Mouse (Mus musculus) erythroblast, adult 5-6 weeks (primary cell): ENCODE data around the gene Gm38392. TPM values are rescaled to one million over a fixed set of nuclear protein-coding genes. Genes with fewer than 3 reads are reported as not detected.
"Not testable (repeated sequence)": the region's sequence is repeated elsewhere in the genome, so short reads cannot be mapped to it uniquely, and the experiment has no call there.

Experiments
- ATAC-seq: replicated peaks from 2 replicates; pipeline ENCODE4 v1.8.0; 2016; ENCODE audit warnings: moderate number of reproducible peaks, mild to moderate bottlenecking, moderate TSS enrichment, inconsistent platforms; ENCODE audit not compliant: poor library complexity, low FRiP score, severe bottlenecking
- total RNA-seq, 2 experiments: library from RNA; stranded (forward) in 1 of 2; stranded (reverse) in 1 of 2; fragments of 150-400 nt in 1 of 2; fragments of 200-764, 138-1000 nt in 1 of 2; gene quantifications; 2 replicates each; pipeline versions ENCODE4 v1.2.3 to v1.2.4; 2015 to 2017; ENCODE audit warnings: low replicate concordance in 2 of 2

Gm38392 gene
- total RNA-seq (2015; ENCODE audit: low replicate concordance) (not detected in 2 replicates), total RNA-seq (2017; ENCODE audit: low replicate concordance) (not detected in 2 replicates)

DNA sequence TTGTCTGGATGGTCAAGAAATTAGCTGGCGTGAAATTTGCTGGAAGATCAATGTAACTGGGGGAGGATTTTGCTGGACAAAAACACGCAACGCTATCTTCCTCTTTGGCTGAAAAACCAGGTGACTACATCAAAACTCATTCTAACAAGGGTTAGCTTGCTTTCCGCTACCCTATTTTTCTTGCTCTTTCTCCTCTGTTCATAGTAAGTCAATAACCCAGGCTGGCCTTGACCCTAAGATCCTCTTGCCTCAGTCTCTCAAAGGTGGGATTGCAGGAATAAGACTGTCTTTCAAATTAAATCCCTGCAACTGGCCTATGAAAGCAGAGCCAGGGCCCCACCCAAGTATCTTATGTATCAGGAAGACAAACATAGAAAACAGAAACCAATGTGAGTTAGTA, at the start of gene Gm38392:
TSS of gene Gm38392 (minus strand) at position 101 of the 400 bp plus-strand sequence.
- no peak for ATAC-seq

DNA sequence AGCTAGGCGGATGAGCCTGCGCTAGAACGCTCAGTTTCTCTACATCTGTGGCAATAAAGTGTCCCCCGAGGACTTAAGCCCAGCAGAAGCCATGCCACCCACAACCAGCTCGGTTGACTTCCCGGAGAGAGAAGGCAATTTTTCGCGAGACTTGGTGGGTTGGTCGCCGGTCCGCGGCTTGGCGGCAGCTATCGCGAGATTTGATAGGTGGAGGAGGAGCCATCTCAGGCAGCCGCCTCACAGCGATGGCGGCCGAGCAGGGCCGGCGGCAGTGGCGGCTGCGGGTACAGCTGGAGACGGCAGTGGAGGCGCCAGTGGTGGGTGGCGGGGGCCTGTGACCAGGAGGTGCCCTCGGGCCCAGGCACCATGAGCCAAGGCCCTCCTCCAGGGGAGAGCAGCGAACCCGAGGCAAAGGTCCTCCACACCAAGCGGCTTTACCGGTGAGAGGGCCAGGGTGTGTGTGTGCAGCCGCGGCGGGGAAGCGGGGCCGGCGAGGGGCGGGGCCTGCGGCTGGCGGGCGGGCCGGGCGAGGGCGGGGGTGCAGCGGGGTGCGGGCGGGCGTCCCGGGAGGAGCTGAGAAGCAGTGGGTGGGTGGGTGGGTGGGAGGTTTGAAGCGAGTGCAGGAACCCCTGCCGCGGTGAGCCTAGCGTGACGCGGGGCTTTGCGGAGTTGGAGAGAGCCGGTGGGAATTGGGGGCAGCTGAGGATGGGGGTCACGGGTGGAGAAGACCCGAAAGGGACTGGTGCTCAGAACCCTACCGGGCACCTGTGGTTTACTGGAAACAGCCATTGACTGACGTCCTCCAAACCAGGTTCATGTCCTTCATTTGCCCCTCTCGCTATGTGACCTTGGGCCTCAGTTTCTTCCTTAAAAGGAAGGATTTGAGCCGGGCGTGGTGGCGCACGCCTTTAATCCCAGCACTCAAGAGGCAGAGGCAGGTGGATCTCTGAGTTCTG, 49.3 kb upstream of the Gm38392 start, which contains the start of the genes Tmem79 and Smg5:
TSS of gene Tmem79 (minus strand) at position 91 of the 956 bp plus-strand sequence.
TSS of gene Smg5 (plus strand) at position 203 of the 956 bp plus-strand sequence.
- peak; percentile 85 for ATAC-seq

DNA sequence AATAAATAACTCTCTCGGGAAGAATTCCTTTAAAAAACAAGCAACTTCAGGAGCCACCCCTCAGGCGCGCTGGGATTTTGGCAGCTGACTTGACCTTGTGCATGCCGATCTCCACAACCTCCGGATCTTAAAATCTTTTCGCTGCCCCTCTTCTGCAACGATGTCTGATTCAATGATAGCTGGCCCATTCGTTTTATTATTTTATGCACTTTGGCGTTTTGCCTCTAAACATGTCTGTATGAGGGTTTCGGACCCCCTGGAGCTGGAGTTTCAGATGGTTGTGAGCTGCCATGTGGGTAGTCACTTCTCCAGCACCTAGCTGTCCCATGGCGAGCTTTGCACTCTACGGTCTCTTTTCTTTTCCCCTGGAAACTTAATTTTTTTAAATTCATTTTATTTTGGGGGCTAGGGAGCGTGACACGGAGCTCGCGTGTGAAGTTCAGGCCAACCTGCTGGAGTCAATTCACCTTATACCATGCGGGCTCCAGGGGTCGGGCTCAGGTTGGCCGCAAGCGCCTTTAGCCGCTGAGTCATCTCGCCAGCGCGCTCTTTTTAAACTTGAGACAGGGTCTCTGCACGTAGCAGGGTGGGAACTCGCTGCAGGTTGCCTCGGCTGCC, 48.5 kb upstream of the Gm38392 start:
- ATAC-seq: peak; percentile 60

DNA sequence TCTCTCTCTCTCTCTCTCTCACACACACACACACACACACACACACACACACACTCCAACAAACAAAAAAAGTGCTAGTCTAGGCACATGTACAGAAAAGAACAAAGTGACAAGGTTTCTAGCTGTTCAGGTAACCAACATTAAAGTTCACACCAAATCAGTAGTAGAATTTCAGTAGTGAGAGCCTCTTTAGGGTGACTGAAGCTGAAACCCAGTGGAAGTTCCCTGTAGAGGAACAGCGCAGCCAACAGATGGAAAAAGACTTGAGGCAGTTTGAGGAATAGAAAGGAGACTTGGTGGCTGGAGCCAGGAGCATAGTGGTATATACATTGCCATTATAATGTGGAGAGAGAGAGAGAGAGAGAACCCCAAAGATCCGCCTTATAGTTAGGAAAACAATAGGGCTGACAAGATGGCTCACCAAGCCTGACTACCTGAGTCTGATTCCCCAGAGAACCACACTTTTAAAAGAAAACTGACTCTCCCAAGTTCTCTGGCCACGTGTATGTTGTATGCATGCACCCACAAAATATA, 48.0 kb upstream of the Gm38392 start:
- no peak for ATAC-seq

DNA sequence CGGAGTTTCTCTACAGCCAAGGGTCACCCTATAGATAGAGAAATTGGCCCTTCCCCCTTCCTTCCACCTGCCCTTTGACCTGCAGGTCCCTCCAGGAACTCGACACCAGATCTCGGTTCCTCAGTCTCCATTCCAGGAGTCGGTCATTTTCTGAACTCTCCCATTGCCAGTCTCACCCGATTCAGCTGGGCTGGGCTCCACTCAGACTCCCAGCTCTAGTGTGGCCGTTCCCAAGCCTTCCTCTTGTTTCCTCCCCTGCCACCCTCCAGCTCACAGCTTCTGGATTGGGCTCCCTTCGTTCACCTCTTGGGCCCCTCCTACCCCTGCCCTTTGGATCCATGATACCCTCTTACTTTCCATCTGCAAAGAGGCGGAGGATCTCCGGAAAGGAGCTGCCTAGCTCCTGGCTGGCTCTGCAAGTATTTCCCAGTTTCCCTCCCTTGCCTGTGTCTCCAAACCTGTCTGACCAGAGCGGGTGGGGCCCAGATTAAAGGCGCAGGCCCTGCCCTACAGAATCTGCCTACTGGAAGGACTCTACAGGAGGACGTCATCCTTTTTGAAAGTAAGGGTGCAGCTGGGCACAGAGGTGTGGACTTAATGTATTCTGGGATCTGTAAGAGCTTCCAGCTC, 47.1 kb upstream of the Gm38392 start:
- no peak for ATAC-seq

DNA sequence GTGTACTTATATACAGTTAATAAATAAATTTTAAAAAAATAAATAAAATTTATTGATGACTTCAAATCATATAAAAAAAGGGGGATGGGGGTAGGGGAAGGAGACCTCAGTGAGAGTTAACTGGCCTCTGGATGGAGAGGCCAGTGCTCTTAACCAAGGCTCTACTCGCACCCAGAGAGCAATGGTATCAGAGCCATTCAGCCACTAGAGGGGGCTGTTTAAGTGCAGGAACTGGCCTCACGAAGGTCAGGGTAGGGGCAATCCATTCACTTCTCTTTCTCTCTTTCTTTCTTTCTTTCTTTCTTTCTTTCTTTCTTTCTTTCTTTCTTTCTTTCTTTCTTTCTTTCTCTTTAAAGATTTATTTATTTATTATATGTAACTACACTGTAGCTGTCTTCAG, 44.3 kb upstream of the Gm38392 start:
- ATAC-seq: 0 out of 2 replicates have a peak, but pooled peaks have one; percentile 48

DNA sequence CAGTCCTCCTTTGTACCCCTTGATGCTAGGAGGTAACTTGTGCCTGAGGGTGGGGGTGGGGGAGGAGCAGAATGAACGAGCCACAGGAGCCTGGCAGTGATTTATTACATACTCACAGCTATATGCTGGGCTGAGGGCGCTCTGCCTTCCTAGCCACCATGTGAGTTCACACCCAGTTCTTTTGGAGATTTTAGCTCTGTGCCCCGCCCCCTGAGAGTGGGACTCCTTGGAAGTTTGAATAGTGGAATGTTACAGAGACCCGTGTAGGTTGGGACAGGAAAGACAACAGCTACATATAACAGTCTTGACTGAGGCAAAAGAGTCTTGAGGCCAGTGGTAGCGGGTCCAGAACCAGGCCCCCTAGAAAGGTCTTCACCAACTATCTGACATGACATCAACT, 41.9 kb upstream of the Gm38392 start:
- ATAC-seq: no peak

DNA sequence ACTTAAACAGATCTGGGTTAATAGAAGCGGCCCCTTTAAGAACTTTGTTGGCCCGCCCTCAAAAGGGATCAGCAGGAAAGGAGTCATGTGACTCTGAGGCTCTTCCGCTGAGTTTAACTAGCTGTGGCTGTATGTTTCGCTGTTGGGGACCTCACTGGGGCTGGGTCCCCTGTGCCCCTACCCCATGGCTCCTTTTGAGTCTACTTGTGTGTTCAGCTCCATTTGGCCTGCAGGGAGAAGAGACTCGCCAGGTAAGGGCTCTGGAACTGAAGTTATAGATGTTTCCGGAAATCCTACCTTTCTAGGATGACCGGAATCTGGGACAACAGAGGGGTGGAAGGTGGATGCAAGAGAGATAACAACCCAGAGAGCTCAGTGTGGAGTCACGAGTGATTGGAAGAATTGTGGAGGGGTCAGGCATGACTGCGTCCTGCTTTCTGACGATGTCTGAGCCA, 38.0 kb upstream of the Gm38392 start, which contains the start of gene Glmp:
TSS of gene Glmp (plus strand) at position 73 of the 455 bp plus-strand sequence.
- peak; percentile 90 for ATAC-seq

DNA sequence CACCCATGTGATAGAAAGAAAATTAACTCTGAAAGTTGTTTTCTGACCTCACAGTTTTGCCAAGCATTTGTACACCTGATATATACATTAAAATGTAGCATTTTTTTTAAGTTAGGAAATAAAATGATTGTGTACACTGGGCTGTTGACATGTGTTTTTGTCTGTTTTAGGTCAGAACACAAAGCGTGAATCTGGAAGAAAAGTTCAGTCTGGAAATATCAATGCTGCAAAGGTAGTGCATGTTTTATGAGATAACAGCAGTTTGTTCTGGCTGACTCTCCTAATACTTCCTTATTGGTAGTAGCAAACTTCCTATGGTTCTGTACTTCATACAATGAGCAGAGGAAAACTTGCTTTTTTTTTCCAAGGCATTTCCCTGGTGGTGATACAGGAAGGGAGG, 12.2 kb upstream of the Gm38392 start:
- no peak for ATAC-seq

DNA sequence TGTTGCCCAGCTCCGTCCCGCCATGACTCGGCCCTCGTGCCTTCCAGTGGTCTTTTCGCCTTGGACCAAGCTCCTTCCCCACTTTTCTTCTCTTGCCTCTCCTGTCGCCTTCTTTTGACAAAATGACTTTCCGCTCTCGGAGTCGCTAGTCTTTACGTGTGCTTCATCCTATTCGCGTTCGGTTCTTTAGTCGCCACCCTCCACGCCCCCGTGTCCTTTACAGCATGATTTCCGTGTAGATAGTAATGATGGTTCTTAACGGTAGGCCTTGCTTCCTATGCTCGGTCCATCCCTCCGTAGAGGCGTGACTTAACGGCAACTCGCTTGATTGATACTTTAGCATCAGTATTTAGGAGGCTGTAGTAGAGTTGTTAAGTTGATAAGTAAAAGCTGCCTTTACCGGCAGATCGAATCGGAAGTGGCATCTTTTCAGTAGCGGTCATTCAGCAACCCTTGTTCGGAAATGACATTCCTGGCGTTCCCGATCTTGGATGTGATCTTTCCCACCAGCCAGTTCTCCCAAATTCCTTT, 10.4 kb upstream of the Gm38392 start:
- peak; percentile 48 for ATAC-seq

DNA sequence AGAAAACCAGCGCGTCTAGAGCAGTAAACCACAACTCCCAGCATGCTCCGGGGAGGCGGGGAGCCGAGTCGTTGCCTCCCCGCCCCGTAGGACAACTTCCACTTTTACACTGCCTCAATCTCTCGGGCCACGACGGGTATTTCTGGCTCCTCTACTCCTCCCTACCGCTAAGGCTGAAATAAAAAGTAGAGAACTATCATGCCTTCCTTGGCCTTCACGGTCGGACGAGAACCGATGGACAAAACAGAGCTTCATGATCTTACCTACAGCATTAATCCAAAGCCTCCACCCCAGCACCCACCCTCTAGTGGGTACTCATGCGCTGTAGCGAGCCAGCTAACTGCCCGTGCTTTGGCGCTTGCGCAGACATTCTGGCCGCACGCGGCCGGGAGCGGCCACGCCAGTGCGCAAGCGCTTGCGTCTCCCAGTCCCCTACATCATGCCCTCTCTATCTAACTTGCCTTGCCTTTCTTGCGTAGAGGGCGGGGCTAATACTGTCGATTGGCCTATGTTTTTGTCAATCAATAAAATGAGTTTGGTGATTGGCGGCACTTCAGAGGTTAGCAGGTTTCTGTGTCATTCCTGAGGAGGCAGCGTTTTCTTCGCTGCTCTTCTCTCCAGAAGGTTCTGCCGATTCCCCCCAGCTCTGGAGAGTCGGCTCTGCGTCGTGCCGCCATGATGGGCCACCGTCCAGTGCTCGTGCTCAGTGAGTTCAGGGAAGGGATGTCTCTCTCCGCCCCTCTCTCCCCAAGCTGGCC, 9.7 kb upstream of the Gm38392 start, which contains the start of the genes Tsacc and Cct3:
TSS of gene Tsacc (minus strand) at position 439 of the 758 bp plus-strand sequence.
TSS of gene Cct3 (plus strand) at position 556 of the 758 bp plus-strand sequence.
- peak; percentile 90 for ATAC-seq

DNA sequence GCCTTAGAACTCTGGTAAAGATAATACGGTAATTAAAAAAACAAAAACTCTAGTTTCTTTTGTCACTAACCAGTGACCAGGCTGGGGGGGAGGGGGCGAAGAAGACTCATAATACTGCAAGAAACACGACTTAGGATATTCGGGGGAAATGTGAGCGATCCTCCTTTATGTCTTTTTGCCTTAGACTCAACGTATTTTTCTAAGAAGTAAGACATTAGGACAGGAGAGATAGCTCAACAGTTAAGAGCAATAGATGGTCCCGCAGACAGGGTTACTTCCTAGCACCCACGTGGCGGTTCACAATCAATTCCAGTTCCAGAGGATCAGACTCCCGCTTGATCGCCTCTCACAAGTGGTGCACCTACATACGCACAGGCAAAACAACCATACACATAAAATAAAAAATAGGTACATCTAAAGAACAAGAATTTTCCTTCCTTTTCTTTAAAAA, 9.1 kb upstream of the Gm38392 start:
- ATAC-seq: no peak

DNA sequence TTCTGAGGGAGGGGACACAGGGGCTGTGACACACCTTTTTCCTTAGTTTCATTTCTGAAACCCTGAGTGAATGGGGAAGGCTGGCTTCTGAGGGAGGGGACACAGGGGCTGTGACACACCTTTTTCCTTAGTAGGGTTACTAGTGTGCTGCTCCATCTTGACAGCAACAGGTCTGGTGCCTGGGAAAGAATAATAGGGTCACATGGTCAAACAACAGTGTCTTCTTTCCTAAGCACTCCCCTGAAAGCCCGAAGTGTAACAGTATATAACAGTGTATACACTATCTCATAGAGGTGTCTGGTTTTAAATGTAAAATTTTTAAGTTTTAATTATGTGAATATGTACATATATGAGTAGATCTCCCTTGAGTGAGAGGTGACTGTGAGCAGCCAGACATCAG, 8.3 kb upstream of the Gm38392 start:
- ATAC-seq: not testable (repeated sequence)

DNA sequence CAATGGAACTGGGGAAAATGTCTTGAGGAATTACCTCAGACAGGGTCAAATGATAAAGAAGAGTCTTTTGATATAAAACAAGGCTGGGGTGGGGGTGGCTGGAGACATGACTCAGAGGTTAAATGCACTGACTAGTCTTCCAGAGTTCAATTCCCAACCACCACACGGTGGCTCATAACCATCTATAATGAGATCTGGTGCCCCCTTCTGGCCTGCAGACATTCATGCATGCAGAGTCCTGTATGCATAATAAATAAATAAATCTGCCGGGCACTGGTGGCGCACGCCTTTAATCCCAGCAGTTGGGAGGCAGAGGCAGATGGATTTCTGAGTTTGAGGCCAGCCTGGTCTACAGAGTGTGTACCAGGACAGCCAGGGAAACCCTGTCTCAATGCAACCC, 5.0 kb upstream of the Gm38392 start:
- ATAC-seq: no peak

DNA sequence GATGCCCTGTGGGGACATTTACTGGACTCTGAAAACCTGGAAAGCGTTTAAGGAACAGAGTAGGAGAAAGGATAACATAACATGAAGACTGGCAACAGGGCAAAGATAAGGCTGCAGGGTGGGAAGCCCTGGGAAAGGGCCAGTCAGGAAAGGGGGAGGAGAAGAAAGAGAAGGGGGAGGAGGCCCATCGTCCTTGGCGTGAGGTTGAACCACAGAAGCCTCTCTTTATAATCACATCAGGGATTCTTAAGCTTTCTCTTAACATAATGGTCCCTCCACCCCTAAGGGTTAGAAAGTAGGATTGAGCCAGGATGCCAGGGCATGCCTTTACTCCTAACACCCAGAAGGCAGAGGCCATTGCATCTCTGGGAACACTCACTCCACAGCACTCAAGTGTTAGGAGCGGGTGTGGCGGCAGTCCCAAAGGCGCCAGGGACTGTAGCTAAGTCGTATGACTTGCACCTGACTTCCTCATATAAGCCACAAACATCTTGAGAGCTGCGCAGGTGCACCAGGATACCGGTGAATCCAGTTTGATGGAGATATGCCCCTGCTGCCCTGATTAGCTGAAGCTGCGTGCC, 1.2 kb upstream of the Gm38392 start:
- ATAC-seq: not testable (repeated sequence)

DNA sequence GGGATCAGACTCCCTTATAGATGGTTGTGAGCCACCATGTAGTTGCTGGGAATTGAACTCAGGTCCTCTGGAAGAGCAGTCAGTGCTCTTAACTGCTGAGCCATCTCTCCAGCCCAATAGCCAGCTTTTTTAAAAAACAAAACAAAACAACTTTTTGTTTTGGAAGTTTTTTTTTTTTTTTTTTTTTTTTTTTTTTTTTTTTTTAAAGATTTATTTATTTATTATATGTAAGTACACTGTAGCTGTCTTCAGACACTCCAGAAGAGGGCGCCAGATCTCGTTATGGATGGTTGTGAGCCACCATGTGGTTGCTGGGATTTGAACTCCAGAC, 1.5 kb downstream of the Gm38392 start:
- not testable (repeated sequence) for ATAC-seq

DNA sequence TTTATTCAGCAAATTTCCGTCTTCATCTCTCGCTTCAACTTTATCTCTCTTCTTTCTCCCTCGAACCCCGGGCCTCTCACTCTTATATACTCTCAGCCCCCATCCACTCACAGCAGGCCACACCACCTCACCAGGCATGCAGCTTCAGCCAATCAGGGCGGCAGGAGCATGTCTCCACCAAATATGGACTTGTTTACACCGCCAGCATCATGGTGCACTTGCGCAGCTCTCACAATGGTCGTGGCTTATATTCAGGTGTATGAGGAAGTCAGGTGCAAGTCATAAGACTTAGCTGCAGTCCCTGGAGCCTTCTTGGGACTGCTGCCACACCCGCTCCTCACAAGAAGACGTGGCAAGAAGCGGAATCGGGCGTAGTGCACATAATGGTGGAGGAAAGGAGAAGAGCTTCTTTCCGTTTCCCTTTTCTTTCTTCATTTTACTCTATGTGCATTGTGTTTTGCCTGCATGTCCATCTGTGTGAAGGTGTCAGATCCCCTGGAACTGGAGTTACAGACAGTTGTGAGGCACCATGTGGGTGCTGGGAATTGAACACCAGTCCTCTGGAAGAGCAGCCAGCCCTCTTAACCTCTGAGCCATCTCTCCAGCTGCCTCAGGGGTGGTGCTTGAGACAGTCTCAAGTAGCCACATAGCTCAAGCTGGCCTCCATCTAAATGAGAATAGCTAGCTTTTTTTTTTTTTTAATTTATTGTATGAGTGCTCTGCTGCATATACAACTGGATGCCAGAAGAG, 2.0 kb downstream of the Gm38392 start:
- ATAC-seq: not testable (repeated sequence)
